Mouse (Mus musculus): ENCODE measurements around the gene Capn10.

Capn10 gene

GRCm38 (mm10) chr1:92976141-92976566 is 42.0 kb downstream of the Capn10 start:
- no peak for DNase-seq (ENCODE audit: low read depth)

- DNase-seq (ENCODE audit: low read depth) = no peak
These were observed 44.5 kb downstream of the Capn10 start for GRCm38 (mm10) chr1:92978645-92979044.

- no peak for DNase-seq (ENCODE audit: low read depth)
These were observed 45.0 kb downstream of the Capn10 start for GRCm38 (mm10) chr1:92979073-92979602.

GRCm38 (mm10) chr1:92981056-92981845 is 47.1 kb downstream of the Capn10 start:
- DNase-seq (ENCODE audit: low read depth) = no peak

GRCm38 (mm10) chr1:92982931-92983605 is 48.9 kb downstream of the Capn10 start:
- DNase-seq (ENCODE audit: low read depth) = no peak

- no peak for DNase-seq (ENCODE audit: low read depth)
These were observed 50.8 kb downstream of the Capn10 start for GRCm38 (mm10) chr1:92984999-92985398.

- no peak for DNase-seq (ENCODE audit: low read depth)
These were observed 54.7 kb downstream of the Capn10 start for GRCm38 (mm10) chr1:92988894-92989293.

- no peak for DNase-seq (ENCODE audit: low read depth)
These were observed 55.7 kb downstream of the Capn10 start for GRCm38 (mm10) chr1:92989891-92990290.

- DNase-seq (ENCODE audit: low read depth) = no peak
These were observed 58.2 kb downstream of the Capn10 start for GRCm38 (mm10) chr1:92992214-92992855.

- DNase-seq (ENCODE audit: low read depth) = no peak
These were observed 58.7 kb downstream of the Capn10 start for GRCm38 (mm10) chr1:92992880-92993279.

All from c-Kit-positive CD71-negative TER-119-negative erythroid progenitor cells, embryonic 14.5 days (primary cell).